Mouse (Mus musculus) embryo, embryonic 10.5 days (tissue): Measurements from ENCODE around the gene Sema3b.
"Not testable (repeated sequence)": the region's sequence is repeated elsewhere in the genome, so short reads cannot be mapped to it uniquely, and the experiment has no call there.

Source experiments
- DNase-seq: peaks from one replicate; pipeline ENCODE4 v3.0.0-alpha.2; 2015; ENCODE audit warnings: low spot score

Gene Sema3b

GRCm38 (mm10) chr9:107590058-107590772 lies 18.8 kb downstream of the Sema3b start:
- DNase-seq, result no peak

- DNase-seq, result peak; percentile 71
Measured at GRCm38 (mm10) chr9:107587833-107588639, 21.0 kb downstream of the Sema3b start.

- peak; percentile 100 for DNase-seq
Measured at GRCm38 (mm10) chr9:107586974-107587832, 21.8 kb downstream of the Sema3b start, which contains the start of gene Ifrd2. Ifrd2 (plus strand) TSS chr9:107587642.

- no peak for DNase-seq
Measured at GRCm38 (mm10) chr9:107586504-107586903, 22.5 kb downstream of the Sema3b start.

GRCm38 (mm10) chr9:107583174-107583573 lies 25.9 kb downstream of the Sema3b start:
- no peak for DNase-seq

GRCm38 (mm10) chr9:107582509-107583062 lies 26.4 kb downstream of the Sema3b start:
- no peak for DNase-seq

GRCm38 (mm10) chr9:107581584-107581983 lies 27.4 kb downstream of the Sema3b start:
- DNase-seq, result no peak

- peak; percentile 92 for DNase-seq
Measured at GRCm38 (mm10) chr9:107580501-107581317, 28.3 kb downstream of the Sema3b start, which contains the start of gene Hyal3. Hyal3 (plus strand) TSS chr9:107580818.

GRCm38 (mm10) chr9:107579023-107579900 lies 29.8 kb downstream of the Sema3b start:
- DNase-seq, result no peak

- DNase-seq, result no peak
Measured at GRCm38 (mm10) chr9:107578587-107578986, 30.4 kb downstream of the Sema3b start, which contains the start of gene Naa80. Naa80 (plus strand) TSS chr9:107578887.

GRCm38 (mm10) chr9:107577871-107578270 lies 31.2 kb downstream of the Sema3b start:
- DNase-seq, result no peak

- peak; percentile 92 for DNase-seq
Measured at GRCm38 (mm10) chr9:107576357-107577107, 32.5 kb downstream of the Sema3b start, which contains the start of gene Hyal1. Hyal1 (plus strand) TSS chr9:107576927.

- DNase-seq, result peak; percentile 28
Measured at GRCm38 (mm10) chr9:107575579-107576356, 33.3 kb downstream of the Sema3b start.

GRCm38 (mm10) chr9:107573774-107574173 lies 35.3 kb downstream of the Sema3b start:
- not testable (repeated sequence) for DNase-seq

- DNase-seq, result no peak
Measured at GRCm38 (mm10) chr9:107572327-107572662, 36.7 kb downstream of the Sema3b start.

- DNase-seq, result no peak
Measured at GRCm38 (mm10) chr9:107571534-107572326, 37.3 kb downstream of the Sema3b start.

GRCm38 (mm10) chr9:107570845-107571244 lies 38.2 kb downstream of the Sema3b start:
- DNase-seq, result no peak
